Mouse (Mus musculus): ENCODE data around the gene Sorbs2. TPM values are rescaled to one million over a fixed set of nuclear protein-coding genes. Genes with fewer than 3 reads are reported as not detected.

Gene Sorbs2
- polyA plus RNA-seq (2015; fragmentation: Nextera tagmentation; extraction: Ambion mirVana), result 20.3 and 24.8 TPM in 2 replicates

GRCm38 (mm10) chr8:45507634-45508321 lies at the start of gene Sorbs2:
Sorbs2 (plus strand) TSS chr8:45507788.
- ATAC-seq (ENCODE audit: borderline replicate concordance, extremely low read depth, low FRiP score, low TSS enrichment), result no peak
- H3K36me3 ChIP-seq, result no peaks in the 10 kb centered on the region
- peaks cover 3% of the 10 kb centered on the region; the same call in 1 of the 2 replicates for H3K4me1 ChIP-seq
- 0 out of 2 replicates have a peak, but pooled peaks cover 3% of the 10 kb centered on the region for H3K27me3 ChIP-seq
- H3K4me3 ChIP-seq, result no peak within 1 kb of the TSS
- H3K27ac ChIP-seq, result no peak within 1 kb of the TSS
- no peak within 1 kb of the TSS for H3K9ac ChIP-seq
- no peaks in the 10 kb centered on the region for H3K9me3 ChIP-seq
- 0 out of 2 replicates have a peak within 1 kb of the TSS, but pooled peaks have one; percentile 11 for H3K4me2 ChIP-seq
- WGBS, result 25% methylated on average over 16 of the region's 16 CpGs

- no peak overlapping the region for H3K9ac ChIP-seq
Observed at GRCm38 (mm10) chr8:45457874-45458273, 49.7 kb upstream of the Sorbs2 start.

GRCm38 (mm10) chr8:45469006-45469405 lies 38.6 kb upstream of the Sorbs2 start:
- H3K4me2 ChIP-seq, result no peak overlapping the region
- no peak for ATAC-seq (ENCODE audit: borderline replicate concordance, extremely low read depth, low FRiP score, low TSS enrichment)

More at GRCm38 (mm10) chr8:45457874-45458273, 49.7 kb upstream of the Sorbs2 start:
- Histone ChIP-seq H3K27me3 (no peaks in the 10 kb centered on the region), H3K27ac (no peak overlapping the region), H3K4me3 (no peak overlapping the region), H3K9me3 (no peaks in the 10 kb centered on the region), H3K4me2 (no peak overlapping the region), H3K36me3 (no peaks in the 10 kb centered on the region), H3K4me1 (no peaks in the 10 kb centered on the region)
- no peak for ATAC-seq (ENCODE audit: borderline replicate concordance, extremely low read depth, low FRiP score, low TSS enrichment)

GRCm38 (mm10) chr8:45469507-45470178 lies 37.9 kb upstream of the Sorbs2 start:
- H3K27me3 ChIP-seq, result no peaks in the 10 kb centered on the region
- no peaks in the 10 kb centered on the region for H3K9me3 ChIP-seq
- no peak overlapping the region for H3K4me3 ChIP-seq
- H3K4me1 ChIP-seq, result no peaks in the 10 kb centered on the region
- ATAC-seq (ENCODE audit: borderline replicate concordance, extremely low read depth, low FRiP score, low TSS enrichment), result peak; percentile 64; the same call in 1 of the 2 replicates
- H3K4me2 ChIP-seq, result no peak overlapping the region
- no peak overlapping the region for H3K9ac ChIP-seq
- H3K36me3 ChIP-seq, result no peaks in the 10 kb centered on the region
- WGBS, result 67% methylated on average over 8 of the region's 8 CpGs
- no peak overlapping the region for H3K27ac ChIP-seq

More at GRCm38 (mm10) chr8:45469006-45469405, 38.6 kb upstream of the Sorbs2 start:
- no peaks in the 10 kb centered on the region for H3K9me3 ChIP-seq
- H3K4me1 ChIP-seq, result no peaks in the 10 kb centered on the region
- no peak overlapping the region for H3K9ac ChIP-seq
- 78% methylated on average over 2 of the region's 2 CpGs for WGBS
- no peak overlapping the region for H3K27ac ChIP-seq
- H3K4me3 ChIP-seq, result no peak overlapping the region
- H3K36me3 ChIP-seq, result no peaks in the 10 kb centered on the region
- no peaks in the 10 kb centered on the region for H3K27me3 ChIP-seq

GRCm38 (mm10) chr8:45480886-45481285 lies 26.7 kb upstream of the Sorbs2 start:
- Histone ChIP-seq H3K27me3 (no peaks in the 10 kb centered on the region), H3K4me3 (no peak overlapping the region), H3K36me3 (no peaks in the 10 kb centered on the region), H3K4me1 (no peaks in the 10 kb centered on the region), H3K9me3 (no peaks in the 10 kb centered on the region), H3K27ac (no peak overlapping the region), H3K4me2 (no peak overlapping the region), H3K9ac (no peak overlapping the region)
- 54% methylated on average over 4 of the region's 4 CpGs for WGBS
- no peak for ATAC-seq (ENCODE audit: borderline replicate concordance, extremely low read depth, low FRiP score, low TSS enrichment)

- 56% methylated on average over 3 of the region's 3 CpGs for WGBS
- Histone ChIP-seq H3K27me3 (no peaks in the 10 kb centered on the region), H3K27ac (no peak overlapping the region)
Observed at GRCm38 (mm10) chr8:45486281-45486680, 21.3 kb upstream of the Sorbs2 start.

GRCm38 (mm10) chr8:45503971-45504370 lies 3.6 kb upstream of the Sorbs2 start:
- no peak overlapping the region for H3K4me3 ChIP-seq
- no peak overlapping the region for H3K4me2 ChIP-seq
- no peaks in the 10 kb centered on the region for H3K9me3 ChIP-seq
- H3K9ac ChIP-seq, result no peak overlapping the region
- WGBS, result 78% methylated on average over 7 of the region's 7 CpGs
- 0 out of 2 replicates have a peak, but pooled peaks cover 3% of the 10 kb centered on the region for H3K27me3 ChIP-seq
- no peaks in the 10 kb centered on the region for H3K36me3 ChIP-seq
- no peak overlapping the region for H3K27ac ChIP-seq
- H3K4me1 ChIP-seq, result peaks cover 3% of the 10 kb centered on the region; the same call in 1 of the 2 replicates
- ATAC-seq (ENCODE audit: borderline replicate concordance, extremely low read depth, low FRiP score, low TSS enrichment), result no peak

More at GRCm38 (mm10) chr8:45486281-45486680, 21.3 kb upstream of the Sorbs2 start:
- Histone ChIP-seq H3K9ac (no peak overlapping the region), H3K4me2 (no peak overlapping the region), H3K36me3 (no peaks in the 10 kb centered on the region), H3K4me3 (no peak overlapping the region), H3K9me3 (no peaks in the 10 kb centered on the region), H3K4me1 (no peaks in the 10 kb centered on the region)
- ATAC-seq (ENCODE audit: borderline replicate concordance, extremely low read depth, low FRiP score, low TSS enrichment), result no peak

GRCm38 (mm10) chr8:45506376-45506775 lies 1.2 kb upstream of the Sorbs2 start:
- no peak overlapping the region for H3K4me3 ChIP-seq
- H3K27ac ChIP-seq, result no peak overlapping the region
- ATAC-seq (ENCODE audit: borderline replicate concordance, extremely low read depth, low FRiP score, low TSS enrichment), result no peak
- H3K36me3 ChIP-seq, result no peaks in the 10 kb centered on the region
- peaks cover 3% of the 10 kb centered on the region; the same call in 1 of the 2 replicates for H3K4me1 ChIP-seq
- no peaks in the 10 kb centered on the region for H3K9me3 ChIP-seq
- 0 out of 2 replicates have a peak, but pooled peaks cover 3% of the 10 kb centered on the region for H3K27me3 ChIP-seq
- no peak overlapping the region for H3K9ac ChIP-seq
- H3K4me2 ChIP-seq, result no peak overlapping the region
- 68% methylated on average over 4 of the region's 4 CpGs for WGBS

GRCm38 (mm10) chr8:45507277-45507633 lies 333 bp upstream of the Sorbs2 start:
- H3K4me3 ChIP-seq, result no peak overlapping the region
- H3K9ac ChIP-seq, result no peak overlapping the region
- H3K27ac ChIP-seq, result no peak overlapping the region
- no peak overlapping the region for H3K4me2 ChIP-seq
- WGBS, result 66% methylated on average over 8 of the region's 8 CpGs
- peaks cover 3% of the 10 kb centered on the region; the same call in 1 of the 2 replicates for H3K4me1 ChIP-seq
- H3K36me3 ChIP-seq, result no peaks in the 10 kb centered on the region
- H3K9me3 ChIP-seq, result no peaks in the 10 kb centered on the region
- no peak for ATAC-seq (ENCODE audit: borderline replicate concordance, extremely low read depth, low FRiP score, low TSS enrichment)
- 0 out of 2 replicates have a peak, but pooled peaks cover 3% of the 10 kb centered on the region for H3K27me3 ChIP-seq

- no peaks in the 10 kb centered on the region for H3K36me3 ChIP-seq
- H3K9me3 ChIP-seq, result no peaks in the 10 kb centered on the region
- no peak overlapping the region for H3K27ac ChIP-seq
- no peak for ATAC-seq (ENCODE audit: borderline replicate concordance, extremely low read depth, low FRiP score, low TSS enrichment)
- WGBS, result 83% methylated on average over 7 of the region's 7 CpGs
- no peak overlapping the region for H3K9ac ChIP-seq
- H3K4me2 ChIP-seq, result no peak overlapping the region
- no peak overlapping the region for H3K4me3 ChIP-seq
- H3K4me1 ChIP-seq, result peaks cover 3% of the 10 kb centered on the region; the same call in 1 of the 2 replicates
- 0 out of 2 replicates have a peak, but pooled peaks cover 3% of the 10 kb centered on the region for H3K27me3 ChIP-seq
Observed at GRCm38 (mm10) chr8:45508521-45509104, 1.0 kb downstream of the Sorbs2 start.

- ATAC-seq (ENCODE audit: borderline replicate concordance, extremely low read depth, low FRiP score, low TSS enrichment), result no peak
- Histone ChIP-seq H3K27me3 (0 out of 2 replicates have a peak, but pooled peaks cover 3% of the 10 kb centered on the region), H3K4me1 (peaks cover 3% of the 10 kb centered on the region; the same call in 1 of the 2 replicates)
Observed at GRCm38 (mm10) chr8:45512369-45512768, 4.8 kb downstream of the Sorbs2 start.

GRCm38 (mm10) chr8:45521595-45521994 lies 14.0 kb downstream of the Sorbs2 start:
- Histone ChIP-seq H3K27ac (no peak overlapping the region), H3K9ac (no peak overlapping the region), H3K36me3 (no peaks in the 10 kb centered on the region), H3K27me3 (no peaks in the 10 kb centered on the region), H3K4me3 (no peak overlapping the region), H3K4me2 (no peak overlapping the region), H3K9me3 (no peaks in the 10 kb centered on the region), H3K4me1 (no peaks in the 10 kb centered on the region)
- ATAC-seq (ENCODE audit: borderline replicate concordance, extremely low read depth, low FRiP score, low TSS enrichment), result no peak
- WGBS, result 44% methylated on average over 6 of the region's 6 CpGs

More at GRCm38 (mm10) chr8:45512369-45512768, 4.8 kb downstream of the Sorbs2 start:
- Histone ChIP-seq H3K9me3 (no peaks in the 10 kb centered on the region), H3K4me3 (no peak overlapping the region), H3K9ac (no peak overlapping the region), H3K27ac (no peak overlapping the region), H3K4me2 (no peak overlapping the region), H3K36me3 (no peaks in the 10 kb centered on the region)
